Mouse (Mus musculus): ENCODE measurements around the gene Fosb.
A peak's percentile ranks its signal among the peaks of the same experiment; 100 is the strongest.

Gene Fosb

GRCm38 (mm10) chr7:19331910-19332309 lies 22.1 kb upstream of the Fosb start:
- no peak for DNase-seq (ENCODE audit: low spot score in 2 of 2)

- no peak for DNase-seq (ENCODE audit: low spot score in 2 of 2)
These were observed 18.6 kb upstream of the Fosb start for GRCm38 (mm10) chr7:19328425-19328824.

GRCm38 (mm10) chr7:19327782-19328181 lies 17.9 kb upstream of the Fosb start:
- DNase-seq (ENCODE audit: low spot score in 2 of 2): no peak

- DNase-seq (ENCODE audit: low spot score in 2 of 2): peak; percentile 64 to 80
These were observed 17.3 kb upstream of the Fosb start for GRCm38 (mm10) chr7:19327128-19327527.

- DNase-seq (ENCODE audit: low spot score in 2 of 2): no peak
These were observed 16.5 kb upstream of the Fosb start for GRCm38 (mm10) chr7:19326359-19326758.

- no peak for DNase-seq (ENCODE audit: low spot score in 2 of 2)
These were observed 15.7 kb upstream of the Fosb start for GRCm38 (mm10) chr7:19325262-19326199.

GRCm38 (mm10) chr7:19324221-19324620 lies 14.4 kb upstream of the Fosb start:
- no peak for DNase-seq (ENCODE audit: low spot score in 2 of 2)

- DNase-seq (ENCODE audit: low spot score in 2 of 2): no peak
These were observed 12.6 kb upstream of the Fosb start for GRCm38 (mm10) chr7:19322489-19322888.

- DNase-seq (ENCODE audit: low spot score in 2 of 2): no peak
These were observed 11.6 kb upstream of the Fosb start for GRCm38 (mm10) chr7:19321464-19321863.

- no peak for DNase-seq (ENCODE audit: low spot score in 2 of 2)
These were observed 10.8 kb upstream of the Fosb start for GRCm38 (mm10) chr7:19320637-19321036.

GRCm38 (mm10) chr7:19319906-19320305 lies 10.1 kb upstream of the Fosb start:
- DNase-seq (ENCODE audit: low spot score in 2 of 2): peak; percentile 82 to 87

GRCm38 (mm10) chr7:19319458-19319857 lies 9.6 kb upstream of the Fosb start:
- no peak for DNase-seq (ENCODE audit: low spot score in 2 of 2)

GRCm38 (mm10) chr7:19318676-19319075 lies 8.8 kb upstream of the Fosb start:
- no peak for DNase-seq (ENCODE audit: low spot score in 2 of 2)

- DNase-seq (ENCODE audit: low spot score in 2 of 2): no peak
These were observed 8.3 kb upstream of the Fosb start for GRCm38 (mm10) chr7:19318201-19318600.

- DNase-seq (ENCODE audit: low spot score in 2 of 2): no peak
These were observed 6.8 kb upstream of the Fosb start for GRCm38 (mm10) chr7:19316451-19317161.

GRCm38 (mm10) chr7:19314033-19314432 lies 4.2 kb upstream of the Fosb start:
- no peak for DNase-seq (ENCODE audit: low spot score in 2 of 2)

- DNase-seq (ENCODE audit: low spot score in 2 of 2): no peak
These were observed 2.1 kb upstream of the Fosb start for GRCm38 (mm10) chr7:19311991-19312390.

GRCm38 (mm10) chr7:19309278-19309883 lies 470 bp downstream of the Fosb start:
- DNase-seq (ENCODE audit: low spot score in 2 of 2): no peak

- peak; percentile 92 to 93 for DNase-seq (ENCODE audit: low spot score in 2 of 2)
These were observed 1.2 kb downstream of the Fosb start for GRCm38 (mm10) chr7:19308454-19309277.

GRCm38 (mm10) chr7:19307739-19308453 lies 2.0 kb downstream of the Fosb start:
- no peak for DNase-seq (ENCODE audit: low spot score in 2 of 2)

Measured in frontal cortex, postnatal 25 days (tissue).